Mouse (Mus musculus) heart, postnatal 4 days (tissue): ENCODE data around the gene Wnt7a. TPM values are rescaled to one million over a fixed set of nuclear protein-coding genes. Genes with fewer than 3 reads are reported as not detected.
A peak's percentile ranks its signal among the peaks of the same experiment; 100 is the strongest.

Experiments
- DNase-seq: peaks from one replicate; pipeline ENCODE4 v3.0.0; 2021
- total RNA-seq, 2 experiments: library from RNA; stranded (reverse); gene quantifications; 2 replicates each; pipeline ENCODE4 v1.2.3; 2021

Wnt7a gene
- total RNA-seq, 2 experiments from 2014 or later, result 0.07 to 0.11 TPM

DNA sequence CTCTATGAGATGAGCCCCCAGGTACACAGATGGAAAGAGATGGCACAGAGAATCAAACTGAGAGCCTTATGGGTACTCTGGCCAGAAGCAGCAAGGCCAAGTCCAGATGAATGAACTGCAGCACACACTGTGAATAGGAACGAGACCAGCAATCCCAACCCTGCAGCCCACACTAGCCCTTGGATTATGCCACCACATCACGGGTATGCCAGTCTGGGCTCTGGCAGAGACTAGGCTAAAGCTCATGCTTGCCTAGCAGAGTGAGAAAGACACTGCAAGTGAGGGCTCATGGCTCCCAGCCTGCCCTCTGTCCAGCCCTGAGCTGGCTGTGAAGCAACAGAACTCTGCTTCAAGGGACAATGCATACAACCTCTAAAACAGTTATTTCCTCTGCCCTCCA, 26.7 kb downstream of the Wnt7a start:
- DNase-seq, result no peak

DNA sequence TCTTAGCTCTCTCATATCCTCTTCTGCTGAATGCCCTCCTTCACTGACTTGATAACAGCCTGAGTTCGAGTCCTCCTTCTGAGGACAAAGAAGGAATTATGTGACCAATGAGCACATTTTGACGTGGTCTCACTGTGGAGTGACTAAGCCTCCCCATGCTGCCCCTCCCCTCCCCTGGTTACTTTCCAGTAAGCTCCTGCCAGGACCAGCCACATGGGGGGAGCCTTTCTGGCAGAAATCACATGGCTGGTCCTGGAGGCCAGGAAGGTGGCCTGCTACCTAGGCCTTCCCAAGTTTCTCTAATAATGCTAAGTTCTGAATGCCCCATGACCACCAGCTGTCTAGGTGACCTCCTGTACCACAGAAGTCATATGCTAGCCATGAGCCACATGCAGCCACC, 27.3 kb downstream of the Wnt7a start:
- no peak for DNase-seq

- DNase-seq, result no peak
Observed at GRCm38 (mm10) chr6:91383303-91383702, 27.9 kb downstream of the Wnt7a start.

DNA sequence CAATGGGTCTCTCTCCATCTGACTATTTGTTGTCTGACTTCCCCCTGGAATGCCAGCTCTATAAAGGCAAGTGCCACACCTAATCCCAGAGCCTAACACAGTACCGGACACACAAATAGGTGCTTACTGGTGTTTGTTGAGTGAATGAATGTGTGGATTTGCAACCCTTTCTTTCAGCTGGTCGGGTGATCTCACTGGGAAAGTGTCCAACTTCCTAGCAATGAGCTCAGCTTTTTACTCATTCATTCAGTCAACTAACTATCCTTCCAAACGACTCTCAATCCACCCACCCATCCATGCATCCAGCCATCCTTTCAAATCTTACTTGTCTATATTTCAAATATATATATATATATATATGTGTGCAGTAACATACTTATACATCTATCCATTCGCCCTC, 31.3 kb downstream of the Wnt7a start:
- no peak for DNase-seq

DNA sequence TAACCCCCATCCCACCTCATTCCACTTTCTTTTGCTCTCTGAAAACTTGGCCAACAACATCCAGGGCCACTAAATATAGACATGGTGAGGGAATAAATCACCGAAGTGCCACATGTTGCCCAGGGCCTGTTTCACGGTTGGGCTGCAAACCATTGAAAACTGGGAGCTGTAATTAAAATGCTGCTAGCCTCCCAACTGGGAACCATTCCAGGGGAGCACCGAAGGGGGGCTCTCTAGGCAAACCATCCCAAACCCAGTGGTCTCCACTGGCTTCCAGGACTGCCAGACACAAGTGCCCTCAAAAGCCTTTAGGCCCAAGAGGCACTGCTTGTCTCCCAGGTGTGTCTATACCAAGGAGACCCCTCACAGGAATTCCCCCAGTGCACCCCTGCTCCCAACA, 31.9 kb downstream of the Wnt7a start:
- DNase-seq, result no peak

DNA sequence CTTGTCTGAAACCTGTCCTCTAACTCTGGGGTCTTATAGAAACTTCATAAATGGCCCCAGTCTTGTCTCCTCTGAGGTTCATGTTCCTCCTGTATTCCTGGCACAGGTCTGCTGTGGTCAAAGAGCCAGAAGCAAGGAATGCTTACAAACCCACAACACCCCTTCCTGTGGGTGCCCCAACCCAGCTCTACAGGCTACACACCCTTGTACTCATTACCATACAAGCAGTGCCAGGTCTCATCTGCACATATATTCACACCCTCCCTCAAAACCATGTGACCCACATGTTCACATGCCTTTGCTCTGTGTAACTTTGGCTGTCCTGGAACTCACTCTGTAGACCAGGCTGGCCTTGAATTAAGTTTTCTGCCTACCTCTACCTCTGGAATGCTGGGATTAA, 38.2 kb downstream of the Wnt7a start:
- no peak for DNase-seq

DNA sequence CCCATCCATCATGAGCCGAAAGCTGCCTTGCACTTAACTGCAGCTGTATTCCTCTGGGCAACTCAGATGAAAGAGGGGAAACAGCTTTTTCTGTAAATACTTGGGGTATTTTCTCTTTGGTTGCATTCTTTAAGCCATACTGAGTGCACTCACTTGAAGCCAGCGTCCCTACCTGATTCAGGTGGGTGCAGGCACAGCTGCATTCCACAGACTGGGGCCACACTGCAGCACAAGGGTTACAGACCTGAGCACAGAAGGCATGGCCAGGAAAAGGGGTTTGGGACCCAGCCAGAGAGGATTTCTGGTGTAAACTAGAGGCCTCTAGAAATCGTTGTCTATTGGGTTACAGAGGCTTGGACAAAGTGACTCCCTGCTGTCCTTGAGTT, 38.6 kb downstream of the Wnt7a start:
- no peak for DNase-seq

DNA sequence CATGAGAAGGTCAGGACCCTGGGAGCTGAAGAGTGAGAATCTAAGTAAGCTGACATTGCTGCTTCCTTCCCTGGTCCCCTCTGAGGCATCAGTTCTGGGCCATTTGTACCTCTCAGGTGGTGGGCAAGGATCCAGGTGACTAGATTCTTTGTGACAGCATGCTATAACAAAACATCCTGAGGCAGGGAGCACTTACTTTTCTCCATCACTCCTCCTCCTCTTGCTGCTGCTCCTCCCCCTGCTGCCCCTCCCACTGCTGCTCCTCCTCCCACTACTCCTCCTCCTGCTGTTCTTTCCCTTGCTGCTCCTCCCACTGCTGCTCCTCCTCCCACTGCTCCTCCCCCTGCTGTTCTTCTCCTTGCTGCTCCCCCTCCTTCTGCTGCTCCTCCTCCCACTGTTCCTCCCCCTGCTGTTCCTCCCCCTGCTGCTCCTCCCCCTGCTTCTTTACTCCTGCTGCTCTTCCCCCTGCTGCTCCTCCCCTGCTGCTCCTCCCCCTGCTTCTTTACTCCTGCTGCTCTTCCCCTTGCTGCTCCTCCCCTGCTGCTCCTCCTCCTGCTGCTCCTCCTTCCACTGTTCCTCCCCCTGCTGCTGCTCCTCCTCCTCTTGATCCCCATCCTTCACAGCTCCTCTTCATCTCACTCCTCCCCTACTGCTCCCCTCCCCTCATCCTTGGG, 39.1 kb downstream of the Wnt7a start:
- DNase-seq, result no peak

- DNase-seq, result peak; percentile 59
Observed at GRCm38 (mm10) chr6:91366781-91367180, 44.4 kb downstream of the Wnt7a start.

DNA sequence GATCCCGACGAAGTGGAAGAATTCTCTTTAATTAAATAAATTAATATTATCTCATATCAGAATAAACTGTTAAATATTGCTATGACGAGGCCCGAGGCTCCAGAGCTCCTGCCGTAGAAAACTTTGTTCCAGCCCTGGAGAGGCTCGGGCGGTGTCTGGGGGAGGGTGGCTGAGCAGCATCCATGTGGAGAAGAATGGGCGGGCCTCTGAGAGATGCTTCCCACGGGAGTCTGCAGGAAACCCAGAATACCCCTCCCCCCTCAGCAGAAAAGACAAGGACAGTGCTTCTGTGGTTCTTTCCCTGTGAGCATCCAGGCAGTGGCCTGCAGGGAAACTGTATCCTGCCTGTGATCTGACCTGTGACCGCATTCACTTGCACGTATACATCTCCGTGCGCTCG, 45.7 kb downstream of the Wnt7a start:
- DNase-seq, result no peak

DNA sequence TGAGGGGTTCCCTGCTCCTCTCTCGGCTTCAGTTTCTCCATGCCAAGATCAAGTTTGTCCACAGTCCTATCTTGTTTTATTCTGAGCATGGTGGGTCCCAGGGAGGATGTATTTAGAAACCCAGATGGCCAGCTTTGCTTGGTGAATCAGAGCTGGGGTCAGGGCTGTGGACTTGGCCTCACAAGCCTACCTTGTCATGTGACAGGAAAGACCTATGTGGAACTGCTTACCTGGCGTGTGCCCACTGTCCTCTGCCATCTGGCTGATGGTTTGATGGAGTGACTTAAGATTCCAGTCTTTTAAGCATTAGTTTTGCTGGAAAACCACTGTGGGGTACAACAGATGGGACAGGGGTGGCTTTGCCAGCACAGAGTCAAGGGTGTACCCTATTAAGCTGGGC, 48.4 kb downstream of the Wnt7a start:
- DNase-seq, result no peak

DNA sequence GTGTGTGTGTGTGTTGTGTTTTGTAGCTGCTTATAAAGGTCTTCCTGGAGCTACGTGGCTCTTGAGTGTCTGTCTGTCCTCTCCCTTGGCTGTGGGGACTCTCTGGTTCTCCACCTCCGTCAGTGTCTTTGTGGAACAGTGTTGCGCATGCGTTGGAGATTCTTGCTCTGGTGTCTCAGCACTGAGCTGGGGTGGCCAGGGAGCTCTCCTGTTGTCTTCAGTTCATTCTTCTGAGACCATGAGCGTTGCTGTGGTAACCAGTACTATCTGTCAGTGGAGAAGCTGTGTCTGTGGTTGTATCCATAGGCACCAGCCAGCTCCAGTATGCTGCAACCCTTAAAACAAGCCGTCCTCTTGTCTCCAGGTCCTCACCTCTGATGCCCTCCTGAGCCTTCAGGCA, 50.2 kb downstream of the Wnt7a start:
- DNase-seq, result no peak

GRCm38 (mm10) chr6:91360371-91360690, 50.8 kb downstream of the Wnt7a start:
- DNase-seq, result no peak

DNA sequence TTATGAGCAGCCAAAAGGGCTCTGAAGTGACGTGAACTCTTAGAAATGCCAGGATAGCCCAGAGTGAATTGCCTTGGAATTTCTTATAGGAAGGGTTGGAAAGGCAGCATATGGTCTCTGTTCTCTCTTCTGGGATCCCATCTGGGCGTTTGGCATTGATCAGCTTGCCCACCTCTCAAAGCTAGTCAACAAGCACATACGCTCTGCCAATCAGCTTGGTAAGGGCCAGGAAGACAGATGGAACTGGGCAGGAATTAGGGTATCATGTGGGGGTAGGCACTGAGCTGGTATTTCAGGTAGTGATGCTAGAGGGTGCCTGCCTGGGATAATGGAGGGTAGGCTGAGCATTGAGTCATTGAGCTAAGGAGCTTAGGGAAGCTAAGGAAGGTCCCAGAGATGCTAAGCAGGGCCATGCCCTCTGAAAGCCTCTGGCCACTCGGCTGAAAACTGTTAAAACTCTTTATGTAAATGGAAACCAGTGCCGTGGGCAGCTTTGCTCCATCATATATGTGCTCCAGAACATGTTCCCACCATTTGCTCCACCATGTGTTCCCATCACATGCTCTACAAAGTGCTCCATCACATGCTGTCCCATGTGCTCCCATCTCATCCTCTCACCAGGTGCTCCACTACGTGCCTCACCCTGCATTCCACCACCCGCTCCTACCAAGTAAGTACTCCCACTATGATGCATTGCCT, 51.3 kb downstream of the Wnt7a start:
- DNase-seq, result no peak

GRCm38 (mm10) chr6:91358866-91359656, 52.1 kb downstream of the Wnt7a start:
- DNase-seq, result no peak

- no peak for DNase-seq
Observed at GRCm38 (mm10) chr6:91358394-91358793, 52.8 kb downstream of the Wnt7a start.

DNA sequence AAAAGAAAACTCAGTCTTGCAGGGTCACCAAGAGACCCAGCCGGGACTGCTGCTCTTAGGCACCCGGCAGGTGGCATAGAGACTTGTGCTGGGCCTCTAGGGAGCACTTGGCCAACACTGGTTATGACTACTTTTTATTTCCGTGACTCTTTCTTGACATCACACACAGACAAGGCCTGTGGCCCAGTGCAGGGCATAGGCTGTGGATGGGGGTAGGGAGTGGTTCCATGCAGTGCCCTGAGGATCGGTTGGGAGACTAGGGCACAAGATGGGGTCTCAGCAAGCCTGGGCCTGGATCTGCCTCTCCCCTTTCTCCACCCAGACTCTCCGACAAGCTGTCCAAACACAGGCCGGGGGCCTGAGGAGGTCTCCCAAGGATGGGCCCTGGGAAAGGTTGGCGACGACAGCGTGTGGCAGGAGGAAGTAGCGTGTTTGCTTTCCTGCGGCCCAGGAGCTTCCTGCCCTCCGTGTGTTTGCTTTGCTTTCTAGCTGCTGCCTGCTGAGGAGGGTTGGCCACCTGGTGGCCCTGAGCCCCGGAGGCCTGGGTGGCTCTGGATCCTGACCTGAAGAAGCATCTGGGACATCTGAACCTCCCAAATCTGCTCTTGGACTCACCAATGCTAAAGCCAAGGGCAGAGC, 53.8 kb downstream of the Wnt7a start:
- DNase-seq, result no peak

DNA sequence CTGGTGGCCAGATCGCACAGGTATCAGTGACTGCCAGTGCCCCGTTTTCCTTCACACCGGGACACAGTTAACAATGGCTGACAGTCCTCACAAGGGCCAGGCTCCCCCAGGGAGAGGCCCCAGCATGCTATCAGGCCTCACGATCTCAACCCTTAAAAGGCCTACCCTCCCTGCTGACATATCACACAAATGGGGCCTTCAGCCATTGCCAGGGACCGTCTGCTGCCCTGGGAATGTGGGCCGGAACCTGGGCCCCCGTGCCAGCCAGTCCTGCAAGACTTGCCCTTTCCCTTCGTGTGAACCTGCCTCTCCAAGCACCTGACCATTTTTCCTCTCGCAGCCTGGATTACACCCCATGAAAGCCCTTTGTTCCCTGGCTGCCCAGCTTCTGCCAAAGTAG, 61.5 kb downstream of the Wnt7a start:
- no peak for DNase-seq

DNA sequence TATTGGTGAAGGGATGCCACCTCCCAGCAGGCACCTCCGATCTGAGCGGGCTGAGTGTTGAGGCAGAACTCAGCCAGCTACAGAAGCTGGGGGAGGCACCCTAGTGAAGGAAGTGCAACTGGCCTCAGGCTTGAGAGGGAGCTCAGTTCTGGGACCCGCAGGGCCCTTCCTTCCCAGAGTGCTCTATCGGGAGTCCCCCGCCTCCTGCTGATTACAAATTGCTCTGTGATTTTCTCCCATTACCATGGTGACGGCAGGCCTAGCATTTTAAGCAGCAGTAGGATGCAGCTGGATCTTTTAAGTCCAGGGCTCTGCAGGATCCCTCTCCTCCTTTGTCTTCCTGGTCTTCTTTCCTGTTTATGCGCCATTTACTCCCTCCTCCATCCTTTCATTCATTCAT, 63.4 kb downstream of the Wnt7a start:
- DNase-seq, result no peak

- DNase-seq, result no peak
Observed at GRCm38 (mm10) chr6:91346906-91347156, 64.3 kb downstream of the Wnt7a start.

- no peak for DNase-seq
Observed at GRCm38 (mm10) chr6:91346071-91346905, 64.9 kb downstream of the Wnt7a start.

GRCm38 (mm10) chr6:91345091-91345490, 66.1 kb downstream of the Wnt7a start:
- DNase-seq, result no peak
